Mouse (Mus musculus) liver, embryonic 12.5 days (tissue): ENCODE data around the gene March8. TPM values are rescaled to one million over a fixed set of nuclear protein-coding genes. Genes with fewer than 3 reads are reported as not detected.

Experiments
- ATAC-seq: fragments of 200-750 bp; cut with Nextera tagmentation; 2 replicates; pipeline ENCODE4 v1.8.0; 2017; ENCODE audit warnings: moderate number of reproducible peaks, mild to moderate bottlenecking, moderate library complexity
- H3K27ac ChIP-seq: fragments of 300-500 bp; sonication (generic); 2 replicates; pipeline ENCODE4 v1.5.1; 2016; ENCODE audit warnings: mild to moderate bottlenecking
- H3K27me3 ChIP-seq: fragments of 300-500 bp; sonication (generic); replicated peaks from 2 replicates; pipeline ENCODE4 v1.6.1; 2016; ENCODE audit warnings: mild to moderate bottlenecking, moderate library complexity
- H3K36me3 ChIP-seq: fragments of 300-500 bp; sonication (generic); 2 replicates; pipeline ENCODE4 v1.6.1; 2016; ENCODE audit warnings: mild to moderate bottlenecking, moderate library complexity
- H3K4me1 ChIP-seq: fragments of 300-500 bp; sonication (generic); 2 replicates; pipeline ENCODE4 v1.6.1; 2016
- H3K4me2 ChIP-seq: fragments of 300-500 bp; sonication (generic); 2 replicates; pipeline ENCODE4 v1.6.1; 2016; ENCODE audit warnings: mild to moderate bottlenecking, moderate library complexity
- H3K4me3 ChIP-seq: fragments of 300-500 bp; sonication (generic); 2 replicates; pipeline ENCODE4 v1.5.1; 2016; ENCODE audit warnings: mild to moderate bottlenecking, moderate library complexity
- H3K9ac ChIP-seq: fragments of 300-500 bp; sonication (generic); 2 replicates; pipeline ENCODE4 v1.6.1; 2016; ENCODE audit warnings: mild to moderate bottlenecking, moderate library complexity
- H3K9me3 ChIP-seq: fragments of 300-500 bp; sonication (generic); replicated peaks from 2 replicates; pipeline ENCODE4 v1.6.1; 2016; ENCODE audit warnings: mild to moderate bottlenecking, moderate library complexity
- WGBS: fragments of 180-500 bp; shearing (Covaris S2); methylation state at CpG from one replicate; pipeline ENCODE4 v1.1.7; 2016; ENCODE audit not compliant: insufficient replicate concordance; 5-methylcytosine and 5-hydroxymethylcytosine counted together
- polyA plus RNA-seq: library from polyadenylated mRNA; unstranded; fragments of >200 nt; fragmentation: Nextera tagmentation; extraction: Ambion mirVana; gene quantifications from 2 replicates; pipeline ENCODE4 v1.2.1, GENCODE M21; 2016

Gene March8
- polyA plus RNA-seq, 1 experiment from 2014 or later: 85.2 TPM

- WGBS: 69% methylated on average over 6 of the region's 6 CpGs
- ATAC-seq: no peak
- Histone ChIP-seq H3K27me3 (no peaks in the 10 kb centered on the region), H3K4me3 (no peak overlapping the region), H3K27ac (no peak overlapping the region), H3K36me3 (no peaks in the 10 kb centered on the region), H3K9me3 (no peaks in the 10 kb centered on the region), H3K4me1 (peaks cover 9% of the 10 kb centered on the region), H3K9ac (no peak overlapping the region), H3K4me2 (no peak overlapping the region)
Observed at GRCm38 (mm10) chr6:116439531-116439930, 101.7 kb downstream of the March8 start.

- Histone ChIP-seq H3K9me3 (no peaks in the 10 kb centered on the region), H3K9ac (no peak overlapping the region), H3K27ac (no peak overlapping the region), H3K4me3 (no peak overlapping the region), H3K4me2 (no peak overlapping the region), H3K36me3 (no peaks in the 10 kb centered on the region), H3K27me3 (no peaks in the 10 kb centered on the region), H3K4me1 (peaks cover 9% of the 10 kb centered on the region)
- WGBS: 65% methylated on average over 4 of the region's 4 CpGs
- ATAC-seq: no peak
Observed at GRCm38 (mm10) chr6:116440447-116440846, 102.6 kb downstream of the March8 start.

GRCm38 (mm10) chr6:116440849-116441248 is 103.0 kb downstream of the March8 start:
- Histone ChIP-seq H3K27me3 (no peaks in the 10 kb centered on the region), H3K4me3 (no peak overlapping the region), H3K9me3 (no peaks in the 10 kb centered on the region), H3K4me2 (no peak overlapping the region), H3K27ac (no peak overlapping the region), H3K4me1 (peaks cover 9% of the 10 kb centered on the region), H3K36me3 (no peaks in the 10 kb centered on the region), H3K9ac (no peak overlapping the region)
- WGBS: 45% methylated on average over 4 of the region's 4 CpGs
- no peak for ATAC-seq

DNA sequence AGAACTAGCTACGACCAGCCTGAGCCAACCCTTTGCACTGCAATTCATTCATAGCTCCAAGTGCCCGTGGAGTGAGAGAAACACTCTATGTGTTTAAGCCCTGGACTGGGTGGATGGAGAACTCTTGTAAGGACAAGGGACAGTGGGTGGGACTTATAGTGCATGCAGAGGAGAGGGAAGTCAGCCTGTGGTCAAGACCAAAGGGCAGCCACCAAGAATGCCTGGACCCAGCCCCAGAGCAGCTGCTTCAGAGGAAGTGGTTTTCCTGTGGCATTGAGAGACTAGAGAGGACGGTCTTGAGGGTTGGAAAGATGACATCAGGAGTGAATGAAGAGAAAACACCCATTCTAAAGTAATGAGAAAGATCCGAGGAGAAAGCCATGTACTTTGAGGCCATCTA is 118.0 kb downstream of the March8 start:
- H3K27me3 ChIP-seq: peaks cover 13% of the 10 kb centered on the region
- H3K9ac ChIP-seq: no peak overlapping the region
- ATAC-seq: 0 out of 2 replicates have a peak, but pooled peaks have one; percentile 30
- no peak overlapping the region for H3K4me3 ChIP-seq
- H3K27ac ChIP-seq: no peak overlapping the region
- no peaks in the 10 kb centered on the region for H3K36me3 ChIP-seq
- no peak overlapping the region for H3K4me2 ChIP-seq
- H3K9me3 ChIP-seq: no peaks in the 10 kb centered on the region
- peaks cover 47% of the 10 kb centered on the region for H3K4me1 ChIP-seq
- 23% methylated on average over 4 of the region's 4 CpGs for WGBS

GRCm38 (mm10) chr6:116456482-116456881 is 118.7 kb downstream of the March8 start:
- peak; percentile 65 for ATAC-seq

DNA sequence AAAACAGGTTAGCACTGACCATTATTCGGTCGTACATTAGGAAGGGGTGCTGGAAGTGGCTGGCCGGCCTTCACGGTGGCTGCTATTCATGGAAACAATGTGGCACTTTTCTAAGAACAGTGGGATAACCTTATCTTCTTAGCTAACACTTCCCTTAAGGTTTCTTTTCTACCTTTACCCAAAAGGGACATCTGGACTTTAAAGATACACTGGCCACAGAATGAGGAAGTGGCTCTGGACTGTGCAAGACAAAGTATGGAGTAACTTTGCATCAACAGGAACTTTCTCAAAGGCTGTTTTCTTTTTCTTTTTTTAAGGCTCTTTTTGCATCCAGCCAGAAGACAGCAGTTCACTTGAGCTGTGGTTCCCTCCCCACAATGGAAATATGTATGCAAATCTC is 120.9 kb downstream of the March8 start:
- Histone ChIP-seq H3K9ac (no peak overlapping the region), H3K27ac (no peak overlapping the region), H3K4me2 (no peak overlapping the region)

More at GRCm38 (mm10) chr6:116456482-116456881, 118.7 kb downstream of the March8 start:
- Histone ChIP-seq H3K4me3 (no peak overlapping the region), H3K27ac (no peak overlapping the region), H3K27me3 (peaks cover 20% of the 10 kb centered on the region), H3K4me2 (no peak overlapping the region), H3K9me3 (no peaks in the 10 kb centered on the region), H3K9ac (no peak overlapping the region), H3K36me3 (no peaks in the 10 kb centered on the region), H3K4me1 (peaks cover 51% of the 10 kb centered on the region)
- WGBS: 7% methylated on average over 1 of the region's 1 CpGs

More for the DNA sequence above, 120.9 kb downstream of the March8 start:
- WGBS: 23% methylated on average over 4 of the region's 4 CpGs
- Histone ChIP-seq H3K36me3 (no peaks in the 10 kb centered on the region), H3K9me3 (no peaks in the 10 kb centered on the region), H3K27me3 (peaks cover 23% of the 10 kb centered on the region), H3K4me3 (no peak overlapping the region), H3K4me1 (peaks cover 51% of the 10 kb centered on the region)
- ATAC-seq: no peak

Other genes starting within 250 kb of the March8 start
- 3.9 and 5.3 TPM in 2 replicates for gene Tmcc1, start 144.5 kb upstream of the March8 start, polyA plus RNA-seq
- gene Washc2, start 130.0 kb upstream of the March8 start, polyA plus RNA-seq: 18.7 and 18.9 TPM in 2 replicates
- gene Zfand4, start 73.8 kb upstream of the March8 start, polyA plus RNA-seq: 6.1 and 6.6 TPM in 2 replicates
- 3.9 and 4.0 TPM in 2 replicates for gene Alox5, start 123.2 kb downstream of the March8 start, polyA plus RNA-seq
- gene Olfr211, start 151.1 kb downstream of the March8 start, polyA plus RNA-seq: not detected in 2 replicates
- not detected in 2 replicates for gene Olfr212, start 168.5 kb downstream of the March8 start, polyA plus RNA-seq
- not detected in 2 replicates for gene Olfr213, start 200.4 kb downstream of the March8 start, polyA plus RNA-seq
- 0.26 and 0.37 TPM in 2 replicates for gene Gm5580, start 213.1 kb downstream of the March8 start, polyA plus RNA-seq
- gene Olfr214, start 216.2 kb downstream of the March8 start, polyA plus RNA-seq: not detected in 2 replicates
- not detected in 2 replicates for gene Olfr215, start 246.2 kb downstream of the March8 start, polyA plus RNA-seq